Mouse (Mus musculus) kidney, postnatal 25 days (tissue): ENCODE measurements around the gene Arhgef10l.
"Not testable (repeated sequence)": the region's sequence is repeated elsewhere in the genome, so short reads cannot be mapped to it uniquely, and the experiment has no call there.

Source experiments
- DNase-seq, 2 experiments: peaks; one replicate each; pipeline ENCODE4 v3.0.0; 2021; ENCODE audit warnings: mixed read lengths in 2 of 2

Gene Arhgef10l

GRCm38 (mm10) chr4:140605790-140606189 lies 60.0 kb downstream of the Arhgef10l start:
- no peak for DNase-seq

- no peak for DNase-seq
Observed at GRCm38 (mm10) chr4:140605247-140605646, 60.6 kb downstream of the Arhgef10l start.

DNA sequence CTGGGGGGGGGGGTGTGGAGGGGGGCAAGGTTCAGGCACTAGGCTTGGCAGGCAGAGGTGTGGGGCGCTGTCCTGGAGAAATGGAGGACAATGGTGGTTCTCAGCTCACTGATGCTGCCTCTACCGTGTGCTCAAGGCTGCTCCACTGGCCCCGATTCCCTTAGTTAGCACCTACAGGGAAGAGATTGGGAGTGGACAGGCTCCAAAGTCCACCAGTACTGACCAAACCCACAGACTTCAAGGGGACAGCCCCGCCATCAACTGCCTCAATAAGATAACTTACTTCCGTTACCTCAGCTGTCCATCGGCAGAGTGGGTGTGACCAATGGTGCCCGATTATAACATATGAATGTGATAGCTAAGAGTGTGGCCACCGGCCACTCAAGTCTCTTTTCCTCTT lies 61.3 kb downstream of the Arhgef10l start:
- no peak for DNase-seq

GRCm38 (mm10) chr4:140602022-140602421 lies 63.8 kb downstream of the Arhgef10l start:
- no peak for DNase-seq

DNA sequence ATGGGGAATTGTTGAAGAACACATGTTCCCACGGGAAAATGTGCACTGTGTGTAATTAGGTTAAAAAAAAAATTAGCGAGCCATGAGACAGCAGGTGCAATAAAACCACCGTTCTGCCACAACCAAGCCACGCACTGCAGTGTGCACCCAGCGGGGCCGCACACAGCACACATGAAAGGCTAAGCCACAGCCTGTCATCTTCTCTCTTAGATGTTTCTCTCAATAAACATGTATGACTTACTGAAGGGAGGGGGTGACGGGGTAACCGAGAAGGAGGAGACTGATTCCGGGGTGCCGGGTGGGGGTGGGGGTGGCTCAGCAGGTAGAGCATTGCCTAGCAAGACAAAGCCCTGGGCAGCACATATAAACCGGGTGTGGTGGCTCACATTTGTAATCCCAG lies 64.7 kb downstream of the Arhgef10l start:
- DNase-seq: no peak

DNA sequence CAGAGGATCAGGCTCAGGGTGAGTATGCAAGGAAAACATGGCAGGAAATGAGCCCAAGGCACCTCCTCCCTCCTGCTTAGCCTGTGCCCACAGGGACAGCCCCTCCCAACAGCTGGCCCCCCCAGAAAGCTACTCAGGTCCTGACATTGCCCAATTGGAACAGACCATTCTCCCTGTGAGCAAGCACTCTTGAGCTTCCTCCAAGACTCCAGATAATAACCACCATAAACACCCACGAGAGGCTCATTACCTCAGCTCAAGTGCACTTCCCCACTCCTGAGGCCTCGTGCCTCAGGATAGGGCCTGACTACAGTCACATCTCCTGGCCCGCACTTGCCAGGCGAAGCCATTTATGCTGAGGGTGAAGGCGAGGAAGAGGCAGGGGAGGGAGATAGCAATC lies 67.0 kb downstream of the Arhgef10l start:
- DNase-seq: no peak

DNA sequence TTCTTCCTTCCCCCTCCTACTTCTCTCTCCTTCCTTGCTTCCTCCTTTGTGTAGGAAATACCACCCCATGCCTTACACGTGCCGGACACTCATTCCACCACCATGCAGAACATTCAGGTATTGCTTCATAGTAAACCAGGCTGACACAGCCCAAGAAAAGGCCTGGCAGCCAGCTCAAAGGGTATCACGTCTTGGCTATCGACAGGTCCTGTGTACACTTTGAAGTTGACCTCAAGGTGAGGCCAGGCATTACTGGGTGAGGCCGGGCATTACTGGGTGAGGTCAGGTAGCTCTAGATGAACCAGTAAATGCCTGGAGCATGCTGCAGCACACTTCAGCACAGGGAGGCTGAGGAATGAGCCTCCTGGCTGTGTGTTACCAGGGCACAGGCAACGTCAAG lies 67.9 kb downstream of the Arhgef10l start:
- DNase-seq: no peak

GRCm38 (mm10) chr4:140597378-140597777 lies 68.4 kb downstream of the Arhgef10l start:
- no peak for DNase-seq

DNA sequence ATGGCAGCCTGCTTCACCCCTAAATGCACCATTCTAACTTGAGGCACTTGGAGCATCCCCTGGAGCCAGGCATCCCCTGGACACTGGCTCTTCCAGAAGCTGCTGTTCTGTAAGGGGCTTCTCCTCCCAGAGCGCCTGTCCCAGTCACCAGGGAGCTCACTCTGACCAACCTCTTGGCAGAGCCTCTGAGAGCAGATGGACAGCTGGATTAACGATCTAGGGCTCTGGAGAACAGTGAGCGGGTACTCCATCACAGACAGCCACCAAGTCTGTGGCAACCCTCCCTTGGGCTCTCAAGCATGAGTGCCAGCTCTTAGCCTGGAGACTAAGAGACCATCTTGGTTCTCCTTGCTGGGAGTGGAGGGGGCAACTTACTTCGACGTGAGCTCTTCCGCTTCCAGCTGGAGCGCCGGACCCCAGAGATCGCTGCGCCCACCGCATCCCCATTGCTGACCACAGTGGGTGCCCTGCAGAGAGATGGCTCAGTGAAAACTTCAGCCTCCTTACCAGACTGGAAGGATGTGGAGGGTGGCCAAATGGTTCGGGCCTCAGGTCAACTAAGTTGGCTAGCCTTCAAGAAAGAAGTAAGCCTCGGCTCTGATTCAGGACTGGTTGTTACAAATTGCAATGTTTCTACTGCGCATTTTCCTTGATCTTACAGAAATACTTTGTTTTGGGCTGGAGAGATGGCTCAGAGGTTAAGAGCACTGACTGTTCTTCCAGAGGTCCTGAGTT lies 71.9 kb downstream of the Arhgef10l start:
- DNase-seq: peak; percentile 33 to 55

DNA sequence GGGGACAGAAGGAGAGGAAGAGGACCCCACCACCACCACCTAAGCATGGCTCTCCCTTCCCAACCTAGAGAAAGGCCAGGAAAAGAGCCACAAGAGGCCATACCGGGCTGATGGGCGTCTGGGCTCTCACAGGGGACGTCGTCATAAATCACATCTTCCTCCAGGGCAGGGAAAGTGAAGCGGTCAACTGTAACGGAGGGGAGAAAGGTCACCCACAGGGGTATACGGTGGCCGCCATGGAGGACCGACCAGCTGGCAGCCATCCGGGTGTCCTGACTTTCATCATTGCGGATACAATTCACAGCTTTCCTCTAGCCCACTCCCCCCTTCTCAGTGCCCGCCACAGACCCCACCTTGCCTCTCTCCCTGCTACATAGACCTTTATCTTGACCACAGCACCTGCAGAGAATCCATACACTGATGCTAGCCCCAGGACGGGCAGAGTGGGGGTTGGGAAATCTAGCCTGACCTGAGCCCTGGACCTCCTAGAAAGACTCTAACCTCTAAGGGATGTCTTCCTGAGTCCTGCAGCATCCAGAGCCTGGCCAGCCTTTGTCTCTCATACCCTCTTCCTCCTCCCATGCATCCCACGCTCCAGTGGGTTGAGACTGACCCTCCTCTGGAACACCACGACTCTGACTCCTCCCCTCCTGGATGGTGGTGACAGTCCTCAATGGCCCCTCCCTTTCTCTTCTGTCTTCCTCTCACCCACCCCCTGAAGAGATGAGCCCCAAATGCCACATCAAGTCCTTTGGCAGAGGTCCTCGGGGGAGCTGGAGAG lies 72.6 kb downstream of the Arhgef10l start:
- peak in 1 of 2 experiments; percentile 52 for DNase-seq

DNA sequence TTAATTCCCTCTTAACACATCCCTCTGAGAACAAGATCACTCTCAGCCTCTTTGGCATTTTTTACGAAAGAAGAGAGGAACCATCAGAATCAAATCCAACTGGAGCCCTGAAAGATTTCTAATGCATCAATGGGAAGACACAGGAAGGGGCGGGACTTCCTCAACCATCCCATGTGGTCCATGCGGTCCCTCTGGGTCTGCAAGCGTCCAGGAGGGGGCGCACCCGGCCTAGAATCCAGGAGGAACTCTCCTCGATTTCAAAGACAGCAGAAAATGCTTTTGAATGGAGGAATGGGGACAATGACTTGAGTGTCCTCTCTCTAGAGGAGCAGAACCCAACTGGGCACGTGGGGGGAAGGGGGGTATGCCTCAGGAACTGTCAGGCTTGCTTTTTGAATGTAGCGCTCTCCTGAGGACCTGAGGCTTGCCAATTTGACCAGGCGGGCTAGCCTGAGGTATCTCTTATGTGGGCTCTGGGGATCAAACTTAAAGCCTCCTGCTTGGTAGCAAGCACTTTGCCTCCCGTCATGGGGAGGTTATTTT lies 73.5 kb downstream of the Arhgef10l start:
- peak; percentile 88 to 91 for DNase-seq

- DNase-seq: no peak
Observed at GRCm38 (mm10) chr4:140586478-140586877, 79.3 kb downstream of the Arhgef10l start.

GRCm38 (mm10) chr4:140584240-140584639 lies 81.6 kb downstream of the Arhgef10l start:
- DNase-seq: no peak

DNA sequence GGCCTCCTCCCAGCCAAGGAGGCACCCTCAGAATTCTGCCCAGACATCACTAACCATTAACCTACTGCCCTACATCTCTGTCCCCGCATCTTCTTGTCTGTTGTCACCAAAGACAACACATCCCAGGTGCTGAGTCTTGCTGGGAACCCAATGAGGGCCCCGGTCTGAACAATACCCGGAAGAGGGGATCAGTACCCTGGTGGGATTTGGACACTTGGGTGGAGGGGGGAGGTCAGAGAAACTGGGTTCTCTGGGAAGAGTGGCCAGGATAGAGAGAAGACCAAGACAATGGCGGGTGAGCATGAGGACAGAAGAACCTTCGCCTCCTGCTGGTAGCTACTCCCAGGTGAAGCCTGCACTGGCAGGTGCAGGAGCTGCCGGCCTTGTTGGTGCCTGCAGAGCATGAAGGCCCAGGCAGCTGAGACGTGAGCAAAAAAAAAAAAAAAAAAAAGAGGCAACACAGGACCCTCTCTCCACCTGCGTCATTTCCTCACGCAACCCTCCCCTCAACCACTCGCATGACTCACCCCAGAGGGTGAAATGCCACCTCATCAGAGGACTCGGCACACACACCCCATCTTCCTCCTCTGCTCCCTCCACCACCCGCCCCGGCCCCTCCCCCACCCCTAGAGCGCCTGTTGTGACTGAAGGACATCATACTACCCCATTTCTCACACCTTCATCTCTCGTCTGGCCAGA lies 83.3 kb downstream of the Arhgef10l start:
- no peak for DNase-seq

GRCm38 (mm10) chr4:140581730-140582389 lies 84.0 kb downstream of the Arhgef10l start:
- DNase-seq: peak; percentile 45 to 68

GRCm38 (mm10) chr4:140581341-140581729 lies 84.5 kb downstream of the Arhgef10l start:
- no peak for DNase-seq

DNA sequence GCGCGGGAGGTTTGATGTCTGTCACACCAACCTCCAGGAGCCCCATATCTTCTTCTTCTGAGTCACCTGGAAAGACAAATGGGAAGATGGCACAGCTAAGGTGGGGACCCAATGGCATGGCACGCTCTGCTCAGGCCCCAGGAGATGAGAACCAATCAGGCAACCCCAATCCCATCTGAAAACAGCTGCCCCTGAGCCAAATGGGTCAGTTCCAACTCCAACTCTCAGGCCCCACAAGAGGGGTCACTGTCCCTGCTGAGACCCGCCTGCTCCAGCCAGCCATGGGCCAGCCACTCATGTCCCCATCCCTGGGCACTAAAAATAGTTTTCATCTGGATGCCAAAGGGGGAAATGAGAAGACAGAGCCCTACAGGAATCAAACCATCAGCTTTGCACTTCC lies 84.9 kb downstream of the Arhgef10l start:
- no peak for DNase-seq

- DNase-seq: no peak
Observed at GRCm38 (mm10) chr4:140579576-140579975, 86.2 kb downstream of the Arhgef10l start.

- no peak for DNase-seq
Observed at GRCm38 (mm10) chr4:140579149-140579548, 86.7 kb downstream of the Arhgef10l start.

DNA sequence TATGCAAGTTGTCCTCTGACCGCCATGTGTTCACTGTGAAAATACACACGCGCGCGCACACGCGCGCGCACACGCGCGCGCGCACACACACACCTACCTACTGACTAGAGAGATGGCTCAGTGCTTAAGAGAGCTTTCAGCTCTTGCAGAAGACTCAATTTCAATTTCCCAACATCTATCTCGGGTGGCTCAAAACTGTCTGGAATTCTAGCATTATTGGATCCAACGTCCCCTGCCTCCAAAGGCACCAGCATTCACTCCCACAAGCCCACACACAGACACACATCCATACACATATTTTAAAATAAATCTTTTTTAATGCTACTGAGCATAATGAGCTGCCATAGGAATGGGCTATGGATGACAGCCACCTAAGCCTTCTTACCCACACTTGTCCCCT lies 89.2 kb downstream of the Arhgef10l start:
- DNase-seq: no peak

- DNase-seq: not testable (repeated sequence)
Observed at GRCm38 (mm10) chr4:140574863-140575262, 90.9 kb downstream of the Arhgef10l start.

GRCm38 (mm10) chr4:140572376-140572775 lies 93.4 kb downstream of the Arhgef10l start:
- no peak for DNase-seq

DNA sequence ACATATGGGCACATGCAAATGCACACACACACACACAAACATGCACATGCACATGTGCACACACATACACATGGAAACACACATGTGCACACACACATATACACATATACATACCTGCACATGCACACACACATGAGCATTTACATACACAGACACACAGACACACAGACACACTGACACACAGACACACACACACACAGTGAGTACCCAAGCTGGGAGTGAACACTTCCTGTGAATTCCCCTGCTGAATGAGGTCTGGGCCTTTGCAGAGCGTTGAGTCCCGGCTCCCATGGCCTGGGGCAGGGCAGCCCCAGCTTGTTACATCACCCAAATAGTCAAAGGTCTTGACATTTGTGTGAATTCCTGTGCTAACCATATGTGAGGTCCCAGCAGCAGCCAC lies 96.4 kb downstream of the Arhgef10l start:
- DNase-seq: no peak
